In genomic region chr2:152439833-152440232, GRCm38 (mm10) we compare ENCODE assay signal across 23 mouse cellular contexts. TPM values are rescaled to one million over a fixed set of nuclear protein-coding genes. Genes with fewer than 3 reads are reported as not detected.
DNase-seq lines count a peak whose midpoint lies in the region; ATAC-seq lines count a peak whose summit lies in the region.
"Had no signal": no experiment of that assay in that cellular context is flagged by ENCODE, and none has a peak within 500 bp of the region (broad histone marks: within the 10 kb centered on the region; RNA-seq: fewer than 3 reads in every experiment).

No protein-coding gene starts in this region.

- no peak overlapping the region for H3K4me3 ChIP-seq in lung, embryonic 15.5 days
- H3K4me3 ChIP-seq in lung, embryonic 16.5 days (ENCODE audit: low read length): no peak overlapping the region

- H3K27ac ChIP-seq in lung, embryonic 15.5 days: peak overlapping the region; percentile 46
- H3K27ac ChIP-seq in lung, embryonic 16.5 days (ENCODE audit: low read length): peak overlapping the region; percentile 15; the same call in 1 of the 2 replicates

- H3K4me1 ChIP-seq in lung, embryonic 15.5 days: peaks cover 10% of the 10 kb centered on the region; the same call in 1 of the 2 replicates
- peaks cover 2% of the 10 kb centered on the region; the same call in 1 of the 2 replicates for H3K4me1 ChIP-seq in lung, embryonic 16.5 days (replicated peaks; ENCODE audit: control insufficient read depth, insufficient read depth, low read length)

- H3K9ac ChIP-seq in lung, embryonic 15.5 days: 0 out of 2 replicates have a peak overlapping the region, but pooled peaks have one; percentile 3
- H3K9ac ChIP-seq in lung, embryonic 16.5 days (ENCODE audit: low read length): no peak overlapping the region

- H3K9me3 ChIP-seq in lung, embryonic 15.5 days: no peaks in the 10 kb centered on the region
- H3K9me3 ChIP-seq in lung, embryonic 16.5 days (ENCODE audit: control insufficient read depth, low read length): no peaks in the 10 kb centered on the region
- H3K9me3 ChIP-seq: G1E had no signal

- H3K36me3 ChIP-seq in lung, embryonic 15.5 days: no peaks in the 10 kb centered on the region
- H3K36me3 ChIP-seq in lung, embryonic 16.5 days (ENCODE audit: control insufficient read depth, insufficient read depth, low read length): no peaks in the 10 kb centered on the region

- ATAC-seq in lung, embryonic 15.5 days (ENCODE audit: borderline replicate concordance, extremely low read depth, low FRiP score, low TSS enrichment): no peak
- no peak for ATAC-seq in lung, embryonic 16.5 days (ENCODE audit: low read depth)
- ATAC-seq: activated CD4-positive, CD25-positive, alpha-beta regulatory T cell, adult 4 months; CD4-positive, CD25-positive, alpha-beta regulatory T cell, adult 4 months; Patski had no signal

- peak; percentile 54 to 62 for DNase-seq in cerebellum, postnatal 10 days
- DNase-seq in cerebellum, postnatal 4 days (ENCODE audit: low spot score in 2 of 2): no peak
- peak; percentile 40 to 42 for DNase-seq in cerebellum, postnatal 14 days
- DNase-seq in cerebellum, postnatal 36 days: no peak
- DNase-seq in lung, postnatal 25 days (ENCODE audit: low spot score): no peak
- DNase-seq in lung, adult 18-20 months: no peak
- DNase-seq: adrenal gland, adult 2 months; adrenal gland, adult 8-10 months; adrenal gland, postnatal 10 days; adrenal gland, postnatal 14 days; adrenal gland, postnatal 25 days; adrenal gland, postnatal 36 days; B cell, adult 2 months; cerebellum, adult 11 months; cerebellum, adult 11-12 months had no signal

- no peak overlapping the region for H3K4me2 ChIP-seq in lung, embryonic 15.5 days
- H3K4me2 ChIP-seq in lung, embryonic 16.5 days (ENCODE audit: low read depth, low read length): no peak overlapping the region

- H3K27me3 ChIP-seq in lung, embryonic 15.5 days: no peaks in the 10 kb centered on the region
- no peaks in the 10 kb centered on the region for H3K27me3 ChIP-seq in lung, embryonic 16.5 days (ENCODE audit: control insufficient read depth, insufficient read depth, low read depth, low read length)
- H3K27me3 ChIP-seq: Patski had no signal

- WGBS in lung, embryonic 15.5 days: 57% methylated on average over 2 of the region's 2 CpGs
- WGBS in lung, embryonic 16.5 days: 47% methylated on average over 2 of the region's 2 CpGs

RNA-seq across cellular contexts. Expression of gene 6820408C15Rik, which starts 24.4 kb away (rescaled TPM):
- polyA plus RNA-seq in lung, embryonic 15.5 days (2015; fragmentation: Nextera tagmentation; extraction: Ambion mirVana): 3.0 and 3.1 TPM in 2 replicates
- polyA plus RNA-seq in lung, embryonic 16.5 days (2015; fragmentation: Nextera tagmentation; extraction: Ambion mirVana): 8.5 and 10.5 TPM in 2 replicates
- polyA plus RNA-seq: activated CD4-positive, CD25-positive, alpha-beta regulatory T cell, adult 4 months; CD4-positive, CD25-positive, alpha-beta regulatory T cell, adult 4 months had no signal

RNA-seq across cellular contexts. Expression of gene Defb23, which starts 24.6 kb away (rescaled TPM):
- polyA plus RNA-seq in lung, embryonic 15.5 days (2015; fragmentation: Nextera tagmentation; extraction: Ambion mirVana): not detected in 2 replicates
- polyA plus RNA-seq in lung, embryonic 16.5 days (2015; fragmentation: Nextera tagmentation; extraction: Ambion mirVana): not detected in 2 replicates
- polyA plus RNA-seq: activated CD4-positive, CD25-positive, alpha-beta regulatory T cell, adult 4 months; adrenal gland, adult 2 months; brain, embryonic 14.5 days; C2C12; CD4-positive, CD25-positive, alpha-beta regulatory T cell, adult 4 months; G1E; Patski had no signal

RNA-seq across cellular contexts. Expression of gene Zcchc3, which starts 25.0 kb away (rescaled TPM):
- 37.7 and 40.5 TPM in 2 replicates for polyA plus RNA-seq in lung, embryonic 15.5 days (2015; fragmentation: Nextera tagmentation; extraction: Ambion mirVana)
- polyA plus RNA-seq in lung, embryonic 16.5 days (2015; fragmentation: Nextera tagmentation; extraction: Ambion mirVana): 22.2 and 25.9 TPM in 2 replicates
- polyA plus RNA-seq: C2C12 had no signal

RNA-seq across cellular contexts. Expression of gene Defb20, which starts 37.0 kb away (rescaled TPM):
- not detected in 2 replicates for polyA plus RNA-seq in lung, embryonic 15.5 days (2015; fragmentation: Nextera tagmentation; extraction: Ambion mirVana)
- polyA plus RNA-seq in lung, embryonic 16.5 days (2015; fragmentation: Nextera tagmentation; extraction: Ambion mirVana): not detected in 2 replicates
- polyA plus RNA-seq: activated CD4-positive, CD25-positive, alpha-beta regulatory T cell, adult 4 months; adrenal gland, adult 2 months; brain, embryonic 14.5 days; C2C12; CD4-positive, CD25-positive, alpha-beta regulatory T cell, adult 4 months; G1E; Patski had no signal

RNA-seq across cellular contexts. Expression of gene Sox12, which starts 42.0 kb away (rescaled TPM):
- polyA plus RNA-seq in lung, embryonic 15.5 days (2015; fragmentation: Nextera tagmentation; extraction: Ambion mirVana): 10.5 and 11.3 TPM in 2 replicates
- polyA plus RNA-seq in lung, embryonic 16.5 days (2015; fragmentation: Nextera tagmentation; extraction: Ambion mirVana): 7.4 and 8.1 TPM in 2 replicates

Comparison
In these comparisons a context has a peak if more than half of its experiments do, and no peak if none do; other contexts are left out.
1. DNase-seq: peak in cerebellum, postnatal 10 days (2 of 2) and cerebellum, postnatal 14 days (2 of 2); none in cerebellum, postnatal 4 days (0 of 2), cerebellum, postnatal 36 days (0 of 2), lung, postnatal 25 days (single experiment) and lung, adult 18-20 months (0 of 2).